Mouse (Mus musculus) small intestine, adult 2 months (tissue): Measurements from ENCODE around the gene Casp12.

Experiments
- CTCF ChIP-seq: fragments of 200-500 bp; IDR thresholded peaks from 2 replicates; pipeline ENCODE4 v1.5.1; 2012; ENCODE audit warnings: low read depth, mild to moderate bottlenecking, control low read depth, inconsistent platforms, low read length, moderate library complexity, mixed read lengths; ENCODE audit not compliant: insufficient replicate concordance, insufficient read length; ENCODE audit errors: extremely low read depth
- POLR2A ChIP-seq: fragments of 200-500 bp; IDR thresholded peaks from 2 replicates; pipeline ENCODE4 v1.6.1; 2012; ENCODE audit warnings: low read depth, mild to moderate bottlenecking, control low read depth, inconsistent platforms, low read length, moderate library complexity

GRCm38 (mm10) chr9:5296354-5297237 is 48.6 kb upstream of the Casp12 start:
- TF ChIP-seq CTCF (no peak), POLR2A (no peak)
